Mouse (Mus musculus) embryonic facial prominence, embryonic 10.5 days (tissue): Measurements from ENCODE around the gene Slc50a1. TPM values are rescaled to one million over a fixed set of nuclear protein-coding genes. Genes with fewer than 3 reads are reported as not detected.

ENCODE experiments used
- DNase-seq: peaks from one replicate; pipeline ENCODE4 v3.0.0-alpha.2; 2017; ENCODE audit warnings: low spot score
- H3K27ac ChIP-seq: fragments of 300-500 bp; sonication (generic); replicated peaks from 2 replicates; pipeline ENCODE4 v1.5.1; 2016; ENCODE audit warnings: mild to moderate bottlenecking
- H3K27me3 ChIP-seq: fragments of 300-500 bp; sonication (generic); replicated peaks from 2 replicates; pipeline ENCODE4 v1.6.1; 2016; ENCODE audit warnings: low read depth, mild to moderate bottlenecking; ENCODE audit not compliant: poor library complexity, severe bottlenecking
- H3K36me3 ChIP-seq: fragments of 300-500 bp; sonication (generic); replicated peaks from 2 replicates; pipeline ENCODE4 v1.6.1; 2016; ENCODE audit warnings: mild to moderate bottlenecking, moderate library complexity
- H3K4me1 ChIP-seq: fragments of 300-500 bp; sonication (generic); 2 replicates; pipeline ENCODE4 v1.6.1; 2016
- H3K4me3 ChIP-seq: fragments of 300-500 bp; sonication (generic); 2 replicates; pipeline ENCODE4 v1.5.1; 2016; ENCODE audit warnings: mild to moderate bottlenecking, moderate library complexity
- H3K9me3 ChIP-seq: fragments of 300-500 bp; sonication (generic); 2 replicates; pipeline ENCODE4 v1.6.1; 2016; ENCODE audit warnings: mild to moderate bottlenecking
- WGBS: fragments of 180-500 bp; shearing (Covaris S2); methylation state at CpG from one replicate; pipeline ENCODE4 v1.1.7; 2016; 5-methylcytosine and 5-hydroxymethylcytosine counted together
- microRNA counts: library from miRNA; unstranded; fragments of <30 nt; microRNA quantifications from one replicate; lab custom pipeline; 2017
- microRNA-seq: library from miRNA; unstranded; fragments of <30 nt; microRNA quantifications from one replicate; pipeline ENCODE4, GENCODE M21; 2017
- polyA plus RNA-seq: library from polyadenylated mRNA; unstranded; fragments of >200 nt; fragmentation: Nextera tagmentation; extraction: Ambion mirVana; gene quantifications from 2 replicates; pipeline ENCODE4 v1.2.1, GENCODE M21; 2016

Slc50a1 gene
- polyA plus RNA-seq, 1 experiment from 2014 or later: 34.2 TPM

GRCm38 (mm10) chr3:89225321-89225815, 45.0 kb downstream of the Slc50a1 start:
- peak overlapping the region; percentile 78 for H3K4me3 ChIP-seq

GRCm38 (mm10) chr3:89224796-89225195, 45.6 kb downstream of the Slc50a1 start:
- Histone ChIP-seq H3K4me1 (peaks cover 76% of the 10 kb centered on the region), H3K27me3 (peaks cover 27% of the 10 kb centered on the region), H3K4me3 (peak overlapping the region; percentile 78), H3K9me3 (no peaks in the 10 kb centered on the region), H3K36me3 (peaks cover 53% of the 10 kb centered on the region), H3K27ac (peak overlapping the region; percentile 93)
- no peak for DNase-seq
- WGBS: 69% methylated on average over 11 of the region's 11 CpGs

More at GRCm38 (mm10) chr3:89225321-89225815, 45.0 kb downstream of the Slc50a1 start:
- WGBS: 42% methylated on average over 12 of the region's 12 CpGs
- no peak for DNase-seq
- H3K36me3 ChIP-seq: peaks cover 49% of the 10 kb centered on the region
- H3K27ac ChIP-seq: peak overlapping the region; percentile 93
- H3K9me3 ChIP-seq: no peaks in the 10 kb centered on the region
- peaks cover 33% of the 10 kb centered on the region for H3K27me3 ChIP-seq
- H3K4me1 ChIP-seq: peaks cover 73% of the 10 kb centered on the region

- Histone ChIP-seq H3K9me3 (no peaks in the 10 kb centered on the region), H3K36me3 (peaks cover 77% of the 10 kb centered on the region), H3K27me3 (peaks cover 10% of the 10 kb centered on the region), H3K4me3 (peak overlapping the region; percentile 11; the same call in 1 of the 2 replicates), H3K27ac (no peak overlapping the region), H3K4me1 (peaks cover 60% of the 10 kb centered on the region)
- 75% methylated on average over 5 of the region's 5 CpGs for WGBS
- no peak for DNase-seq
These were observed 49.2 kb downstream of the Slc50a1 start for GRCm38 (mm10) chr3:89221167-89221566.

- peaks cover 60% of the 10 kb centered on the region for H3K4me1 ChIP-seq
- H3K9me3 ChIP-seq: no peaks in the 10 kb centered on the region
- H3K27me3 ChIP-seq: no peaks in the 10 kb centered on the region
- no peak for DNase-seq
- peak overlapping the region; percentile 30; the same call in 1 of the 2 replicates for H3K27ac ChIP-seq
- 53% methylated on average over 8 of the region's 8 CpGs for WGBS
- no peak overlapping the region for H3K4me3 ChIP-seq
- H3K36me3 ChIP-seq: peaks cover 67% of the 10 kb centered on the region
These were observed 50.8 kb downstream of the Slc50a1 start for GRCm38 (mm10) chr3:89219546-89219945.

- Histone ChIP-seq H3K27me3 (no peaks in the 10 kb centered on the region), H3K4me3 (no peak overlapping the region), H3K9me3 (no peaks in the 10 kb centered on the region), H3K36me3 (peaks cover 54% of the 10 kb centered on the region), H3K27ac (no peak overlapping the region), H3K4me1 (peaks cover 56% of the 10 kb centered on the region)
- DNase-seq: no peak
- 97% methylated on average over 1 of the region's 1 CpGs for WGBS
These were observed 52.1 kb downstream of the Slc50a1 start for GRCm38 (mm10) chr3:89218271-89218670.

MicroRNA genes within 50 kb of the gene (microRNA counts, 519-probe panel; counts per million panel counts)
- microRNA mmu-miR-92b (lab: Ali Mortazavi, UCI): 188 counts per million, percentile 57 among the panel's probes with 10 or more counts

Small RNA genes within 50 kb of the gene (microRNA-seq; reads per million reads assigned to microRNA genes)
- 5,537 reads per million, percentile 90 among the genes with 10 or more reads in this experiment for gene Mir92b

Other genes with a start within 250 kb of the Slc50a1 start
- 15.4 and 18.5 TPM in 2 replicates for gene Rusc1, start 177.3 kb downstream of the Slc50a1 start, polyA plus RNA-seq
- 0.09 TPM in 1 of 2 replicates, not detected in the other for gene Gm43738, start 169.5 kb downstream of the Slc50a1 start, polyA plus RNA-seq
- 364 and 386 TPM in 2 replicates for gene Fdps, start 168.6 kb downstream of the Slc50a1 start, polyA plus RNA-seq
- gene Pklr, start 134.4 kb downstream of the Slc50a1 start, polyA plus RNA-seq: 2.8 and 3.2 TPM in 2 replicates
- 3.5 and 3.6 TPM in 2 replicates for gene Hcn3, start 110.4 kb downstream of the Slc50a1 start, polyA plus RNA-seq
- gene Clk2, start 105.8 kb downstream of the Slc50a1 start, polyA plus RNA-seq: 33.6 and 36.2 TPM in 2 replicates
- 108 and 117 TPM in 2 replicates for gene Scamp3, start 93.1 kb downstream of the Slc50a1 start, polyA plus RNA-seq
- 29.0 and 30.8 TPM in 2 replicates for gene Fam189b, start 87.4 kb downstream of the Slc50a1 start, polyA plus RNA-seq
- 33.8 and 33.9 TPM in 2 replicates for gene Gba, start 67.6 kb downstream of the Slc50a1 start, polyA plus RNA-seq
- gene Thbs3, start 55.4 kb downstream of the Slc50a1 start, polyA plus RNA-seq: 42.0 and 43.3 TPM in 2 replicates
- gene Mtx1, start 43.5 kb downstream of the Slc50a1 start, polyA plus RNA-seq: 248 and 258 TPM in 2 replicates
- gene Muc1, start 41.5 kb downstream of the Slc50a1 start, polyA plus RNA-seq: 0.15 and 0.81 TPM in 2 replicates
- 244 and 262 TPM in 2 replicates for gene Krtcap2, start 24.6 kb downstream of the Slc50a1 start, polyA plus RNA-seq
- gene Trim46, start 24.3 kb downstream of the Slc50a1 start, polyA plus RNA-seq: 4.0 and 4.7 TPM in 2 replicates
- gene Dpm3, start 11.2 kb downstream of the Slc50a1 start, polyA plus RNA-seq: 74.1 and 84.1 TPM in 2 replicates
- 26.7 and 27.2 TPM in 2 replicates for gene Efna1, start 10.6 kb upstream of the Slc50a1 start, polyA plus RNA-seq
- gene Efna3, start 52.4 kb upstream of the Slc50a1 start, polyA plus RNA-seq: 4.5 and 6.8 TPM in 2 replicates
- 37.3 and 40.8 TPM in 2 replicates for gene Efna4, start 67.5 kb upstream of the Slc50a1 start, polyA plus RNA-seq
- gene Adam15, start 79.4 kb upstream of the Slc50a1 start, polyA plus RNA-seq: 30.5 and 34.2 TPM in 2 replicates
- 0.09 and 0.15 TPM in 2 replicates for gene Dcst2, start 91.4 kb upstream of the Slc50a1 start, polyA plus RNA-seq
- 0.20 and 0.47 TPM in 2 replicates for gene Dcst1, start 94.7 kb upstream of the Slc50a1 start, polyA plus RNA-seq
- 0.98 and 1.2 TPM in 2 replicates for gene Zbtb7b, start 124.2 kb upstream of the Slc50a1 start, polyA plus RNA-seq
- gene Lenep, start 132.2 kb upstream of the Slc50a1 start, polyA plus RNA-seq: 0.74 TPM in 1 of 2 replicates, not detected in the other
- gene Flad1, start 141.3 kb upstream of the Slc50a1 start, polyA plus RNA-seq: 25.3 and 28.2 TPM in 2 replicates
- gene Cks1b, start 147.8 kb upstream of the Slc50a1 start, polyA plus RNA-seq: 786 and 805 TPM in 2 replicates
- gene Shc1, start 147.9 kb upstream of the Slc50a1 start, polyA plus RNA-seq: 82.0 and 82.1 TPM in 2 replicates
- 47.4 and 48.9 TPM in 2 replicates for gene Pygo2, start 159.6 kb upstream of the Slc50a1 start, polyA plus RNA-seq
- gene Pbxip1, start 166.1 kb upstream of the Slc50a1 start, polyA plus RNA-seq: 17.5 and 20.1 TPM in 2 replicates
- 66.4 and 67.6 TPM in 2 replicates for gene Pmvk, start 184.0 kb upstream of the Slc50a1 start, polyA plus RNA-seq
- gene Kcnn3, start 249.6 kb upstream of the Slc50a1 start, polyA plus RNA-seq: 0.62 and 0.88 TPM in 2 replicates